Mouse (Mus musculus): ENCODE data around the gene Pip4k2c.
A peak's percentile ranks its signal among the peaks of the same experiment; 100 is the strongest.
"Not testable (repeated sequence)": the region's sequence is repeated elsewhere in the genome, so short reads cannot be mapped to it uniquely, and the experiment has no call there.

Gene Pip4k2c

GRCm38 (mm10) chr10:127209928-127210570 is 1.3 kb downstream of the Pip4k2c start:
- DNase-seq (ENCODE audit: low spot score): no peak

- no peak for DNase-seq (ENCODE audit: low spot score)
Measured at GRCm38 (mm10) chr10:127208921-127209320, 2.5 kb downstream of the Pip4k2c start.

- no peak for DNase-seq (ENCODE audit: low spot score)
Measured at GRCm38 (mm10) chr10:127205373-127205772, 6.0 kb downstream of the Pip4k2c start.

GRCm38 (mm10) chr10:127204589-127204988 is 6.8 kb downstream of the Pip4k2c start:
- no peak for DNase-seq (ENCODE audit: low spot score)

GRCm38 (mm10) chr10:127203106-127203505 is 8.3 kb downstream of the Pip4k2c start:
- no peak for DNase-seq (ENCODE audit: low spot score)

GRCm38 (mm10) chr10:127200279-127200678 is 11.1 kb downstream of the Pip4k2c start:
- DNase-seq (ENCODE audit: low spot score): no peak

- DNase-seq (ENCODE audit: low spot score): no peak
Measured at GRCm38 (mm10) chr10:127199474-127199873, 11.9 kb downstream of the Pip4k2c start.

- no peak for DNase-seq (ENCODE audit: low spot score)
Measured at GRCm38 (mm10) chr10:127199068-127199467, 12.3 kb downstream of the Pip4k2c start.

- DNase-seq (ENCODE audit: low spot score): no peak
Measured at GRCm38 (mm10) chr10:127198492-127198891, 12.9 kb downstream of the Pip4k2c start.

GRCm38 (mm10) chr10:127197505-127198110 is 13.8 kb downstream of the Pip4k2c start:
- no peak for DNase-seq (ENCODE audit: low spot score)

- DNase-seq (ENCODE audit: low spot score): no peak
Measured at GRCm38 (mm10) chr10:127197104-127197503, 14.3 kb downstream of the Pip4k2c start.

GRCm38 (mm10) chr10:127196392-127196791 is 15.0 kb downstream of the Pip4k2c start:
- peak; percentile 74 for DNase-seq (ENCODE audit: low spot score)

GRCm38 (mm10) chr10:127195328-127196129 is 15.9 kb downstream of the Pip4k2c start, which contains the start of gene Dtx3:
Gene Dtx3 (minus strand): TSS chr10:127195728.
- DNase-seq (ENCODE audit: low spot score): peak; percentile 73

- peak; percentile 68 for DNase-seq (ENCODE audit: low spot score)
Measured at GRCm38 (mm10) chr10:127194428-127195327, 16.7 kb downstream of the Pip4k2c start.

- DNase-seq (ENCODE audit: low spot score): no peak
Measured at GRCm38 (mm10) chr10:127193011-127193410, 18.4 kb downstream of the Pip4k2c start.

- DNase-seq (ENCODE audit: low spot score): not testable (repeated sequence)
Measured at GRCm38 (mm10) chr10:127192057-127192328, 19.4 kb downstream of the Pip4k2c start.

- DNase-seq (ENCODE audit: low spot score): no peak
Measured at GRCm38 (mm10) chr10:127191191-127192056, 20.0 kb downstream of the Pip4k2c start.

GRCm38 (mm10) chr10:127190398-127191190 is 20.8 kb downstream of the Pip4k2c start:
- DNase-seq (ENCODE audit: low spot score): no peak

- DNase-seq (ENCODE audit: low spot score): peak; percentile 73
Measured at GRCm38 (mm10) chr10:127189651-127190381, 21.6 kb downstream of the Pip4k2c start, which contains the start of gene Arhgef25. Gene Arhgef25 (minus strand): TSS chr10:127190083.
